Mouse (Mus musculus) liver, adult 2 months (tissue): Measurements from ENCODE around the gene Trio. TPM values are rescaled to one million over a fixed set of nuclear protein-coding genes. Genes with fewer than 3 reads are reported as not detected.

Experiments used
- DNase-seq: peaks from one replicate; pipeline ENCODE4 v3.0.0-alpha.2; 2011; ENCODE audit warnings: low read depth, low spot score; ENCODE audit errors: extremely low read depth
- H3K27ac ChIP-seq: fragments of 200-500 bp; replicated peaks from 2 replicates; pipeline ENCODE4 v1.5.1; 2012; ENCODE audit warnings: low read depth, mild to moderate bottlenecking, control low read depth, inconsistent platforms, low read length; ENCODE audit not compliant: insufficient read depth
- H3K27me3 ChIP-seq: fragments of 200-500 bp; 2 replicates; pipeline ENCODE4 v1.6.1; 2012; ENCODE audit warnings: mild to moderate bottlenecking, moderate library complexity, low read length, inconsistent platforms; ENCODE audit not compliant: control insufficient read depth, insufficient read depth
- H3K36me3 ChIP-seq: fragments of 200-500 bp; 2 replicates; pipeline ENCODE4 v1.6.1; 2012; ENCODE audit warnings: low read length, inconsistent platforms; ENCODE audit not compliant: control insufficient read depth, insufficient read depth
- H3K4me1 ChIP-seq: fragments of 200-500 bp; 2 replicates; pipeline ENCODE4 v1.6.1; 2011; ENCODE audit warnings: low read length; ENCODE audit not compliant: control insufficient read depth, insufficient read depth
- H3K4me3 ChIP-seq: fragments of 200-500 bp; 2 replicates; pipeline ENCODE4 v1.5.1; 2011; ENCODE audit warnings: low read depth, mild to moderate bottlenecking, control low read depth, low read length, moderate library complexity; ENCODE audit not compliant: insufficient read depth
- H3K79me2 ChIP-seq: fragments of 200-500 bp; 2 replicates; pipeline ENCODE4 v1.6.1; 2012; ENCODE audit warnings: inconsistent platforms, mild to moderate bottlenecking, low read length, moderate library complexity; ENCODE audit not compliant: control insufficient read depth, insufficient read depth
- H3K9ac ChIP-seq: fragments of 200-500 bp; 2 replicates; pipeline ENCODE4 v1.6.1; 2012; ENCODE audit warnings: low read depth, mild to moderate bottlenecking, control low read depth, inconsistent platforms, low read length
- CTCF ChIP-seq: fragments of 200-500 bp; IDR thresholded peaks from 2 replicates; pipeline ENCODE4 v1.5.1; 2011; ENCODE audit warnings: low read depth, low read length, control low read depth
- POLR2A ChIP-seq: fragments of 200-500 bp; IDR thresholded peaks from 2 replicates; pipeline ENCODE4 v1.6.1; 2011; ENCODE audit warnings: low read length, control low read depth; ENCODE audit not compliant: insufficient read depth; ENCODE audit errors: extremely low read depth
- WGBS: fragments of 180-500 bp; shearing (Covaris S2); methylation state at CpG from one replicate; pipeline ENCODE4 v1.1.7; 2018; 5-methylcytosine and 5-hydroxymethylcytosine counted together
- polyA plus RNA-seq: library from polyadenylated mRNA; depleted of rRNA; stranded (reverse); fragments of >200 nt; gene quantifications from 2 replicates; pipeline ENCODE4 v1.2.3, GENCODE M21; 2012
- total RNA-seq: library from RNA; depleted of rRNA; stranded (reverse); fragments of >200 nt; gene quantifications from 2 replicates; pipeline ENCODE4 v1.2.3, GENCODE M21; 2014

Gene Trio
- total and polyA plus RNA-seq, 2 experiments, result 10.6 to 17.9 TPM

- H3K27me3 ChIP-seq, result no peaks in the 10 kb centered on the region
- no peak for DNase-seq
- TF ChIP-seq POLR2A, result no peak
- no peak for TF ChIP-seq CTCF
- WGBS, result 96% methylated on average over 6 of the region's 6 CpGs
- peaks cover 30% of the 10 kb centered on the region for H3K79me2 ChIP-seq
- no peak overlapping the region for H3K4me3 ChIP-seq
- no peak overlapping the region for H3K27ac ChIP-seq
- peaks cover 19% of the 10 kb centered on the region for H3K4me1 ChIP-seq
- H3K9ac ChIP-seq, result no peak overlapping the region
- H3K36me3 ChIP-seq, result no peaks in the 10 kb centered on the region
These were observed 98.0 kb downstream of the Trio start for GRCm38 (mm10) chr15:27927614-27928013.

- no peak for DNase-seq
These were observed 98.7 kb downstream of the Trio start for GRCm38 (mm10) chr15:27926941-27927340.

GRCm38 (mm10) chr15:27926450-27926849, 99.2 kb downstream of the Trio start:
- Histone ChIP-seq H3K27me3 (no peaks in the 10 kb centered on the region), H3K79me2 (peaks cover 36% of the 10 kb centered on the region), H3K4me1 (peaks cover 15% of the 10 kb centered on the region), H3K36me3 (no peaks in the 10 kb centered on the region), H3K4me3 (no peak overlapping the region), H3K9ac (no peak overlapping the region), H3K27ac (peak overlapping the region; percentile 12; the same call in 1 of the 2 replicates)
- 57% methylated on average over 7 of the region's 7 CpGs for WGBS
- DNase-seq, result no peak
- no peak for TF ChIP-seq POLR2A
- no peak for TF ChIP-seq CTCF

More at GRCm38 (mm10) chr15:27926941-27927340, 98.7 kb downstream of the Trio start:
- TF ChIP-seq CTCF (no peak), POLR2A (no peak)
- no peaks in the 10 kb centered on the region for H3K36me3 ChIP-seq
- no peak overlapping the region for H3K27ac ChIP-seq
- no peaks in the 10 kb centered on the region for H3K27me3 ChIP-seq
- peaks cover 33% of the 10 kb centered on the region for H3K79me2 ChIP-seq
- H3K9ac ChIP-seq, result no peak overlapping the region
- no peak overlapping the region for H3K4me3 ChIP-seq
- H3K4me1 ChIP-seq, result peaks cover 17% of the 10 kb centered on the region
- WGBS, result 62% methylated on average over 18 of the region's 18 CpGs

- no peaks in the 10 kb centered on the region for H3K36me3 ChIP-seq
- H3K4me3 ChIP-seq, result no peak overlapping the region
- H3K27ac ChIP-seq, result peak overlapping the region; percentile 12
- H3K27me3 ChIP-seq, result no peaks in the 10 kb centered on the region
- H3K79me2 ChIP-seq, result peaks cover 33% of the 10 kb centered on the region
- H3K4me1 ChIP-seq, result peaks cover 13% of the 10 kb centered on the region
- WGBS, result 54% methylated on average over 8 of the region's 8 CpGs
- TF ChIP-seq POLR2A (no peak), CTCF (no peak)
- DNase-seq, result peak; percentile 39
- H3K9ac ChIP-seq, result no peak overlapping the region
These were observed 99.8 kb downstream of the Trio start for GRCm38 (mm10) chr15:27925865-27926264.

GRCm38 (mm10) chr15:27925004-27925635, 100.5 kb downstream of the Trio start:
- Histone ChIP-seq H3K4me3 (no peak overlapping the region), H3K79me2 (peaks cover 26% of the 10 kb centered on the region), H3K4me1 (peaks cover 10% of the 10 kb centered on the region), H3K27ac (no peak overlapping the region), H3K27me3 (no peaks in the 10 kb centered on the region), H3K36me3 (no peaks in the 10 kb centered on the region), H3K9ac (no peak overlapping the region)
- DNase-seq, result no peak
- TF ChIP-seq CTCF (no peak), POLR2A (no peak)
- WGBS, result 60% methylated on average over 15 of the region's 15 CpGs

GRCm38 (mm10) chr15:27923987-27924341, 101.7 kb downstream of the Trio start:
- Histone ChIP-seq H3K9ac (no peak overlapping the region), H3K27ac (no peak overlapping the region)
- WGBS, result 20% methylated on average over 5 of the region's 5 CpGs

More at GRCm38 (mm10) chr15:27923987-27924341, 101.7 kb downstream of the Trio start:
- Histone ChIP-seq H3K79me2 (peaks cover 22% of the 10 kb centered on the region), H3K36me3 (no peaks in the 10 kb centered on the region), H3K27me3 (no peaks in the 10 kb centered on the region), H3K4me3 (no peak overlapping the region), H3K4me1 (peaks cover 13% of the 10 kb centered on the region)
- no peak for DNase-seq
- no peak for TF ChIP-seq POLR2A
- no peak for TF ChIP-seq CTCF
